Mouse (Mus musculus): ENCODE measurements around the gene Rac2.

DNA sequence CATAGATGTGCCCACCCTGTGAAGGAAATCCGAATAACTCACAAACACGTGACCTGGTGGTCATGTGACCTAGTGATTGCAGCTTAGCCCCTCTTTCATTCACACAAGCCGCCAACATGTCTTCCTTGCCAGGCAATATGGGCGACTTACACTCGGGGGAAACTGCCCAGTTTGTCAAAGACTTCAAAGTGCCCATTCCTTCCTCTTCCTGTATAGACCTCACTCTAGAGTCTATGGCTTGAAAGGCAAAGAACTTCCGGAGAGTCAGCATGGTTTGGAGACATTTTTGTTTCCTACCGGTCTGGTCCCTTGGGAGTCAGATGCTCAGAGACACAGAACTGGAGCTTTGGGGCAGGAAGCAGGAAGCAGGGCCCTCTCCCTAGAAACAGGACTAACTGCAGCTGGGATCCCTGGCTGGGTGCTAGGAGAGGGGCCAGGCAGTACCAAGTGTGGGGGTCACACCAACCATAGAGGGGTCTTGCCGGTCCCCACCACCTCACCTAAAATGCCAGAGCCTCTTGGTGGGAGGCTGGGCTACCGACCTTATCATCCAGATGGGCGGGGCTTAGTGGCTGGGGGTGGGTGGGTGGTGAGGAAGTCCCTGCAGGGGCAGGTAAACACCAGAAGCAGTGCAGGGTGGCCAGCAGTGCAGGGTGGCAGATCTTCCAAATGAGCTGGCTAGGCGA, 43.7 kb downstream of the Rac2 start:
- TF ChIP-seq POLR2A (IDR thresholded peaks at IDR 0.05; ENCODE audit: low read depth, low read length), result no peak
- TF ChIP-seq CTCF (IDR thresholded peaks at IDR 0.05; ENCODE audit: extremely low read depth, insufficient read length, insufficient replicate concordance, low read depth, low read length), result no peak
